Mouse (Mus musculus) testis, postnatal 10 days (tissue): Measurements from ENCODE around the gene Lyst.
"Not testable (repeated sequence)": the region's sequence is repeated elsewhere in the genome, so short reads cannot be mapped to it uniquely, and the experiment has no call there.

ENCODE experiments used
- DNase-seq: peaks from one replicate; pipeline ENCODE4 v3.0.0; 2021; ENCODE audit warnings: low spot score

Lyst gene

GRCm38 (mm10) chr13:13590048-13591011 is at the start of gene Lyst:
Gene Lyst, plus strand, starts transcription at chr13:13590397.
- DNase-seq, result peak; percentile 100

- DNase-seq, result not testable (repeated sequence)
Observed at GRCm38 (mm10) chr13:13543073-13543472, 47.1 kb upstream of the Lyst start.

GRCm38 (mm10) chr13:13546792-13547191 is 43.4 kb upstream of the Lyst start:
- no peak for DNase-seq

GRCm38 (mm10) chr13:13547889-13548288 is 42.3 kb upstream of the Lyst start:
- no peak for DNase-seq

- DNase-seq, result no peak
Observed at GRCm38 (mm10) chr13:13548431-13549190, 41.6 kb upstream of the Lyst start.

GRCm38 (mm10) chr13:13549687-13550660 is 40.2 kb upstream of the Lyst start:
- DNase-seq, result no peak

GRCm38 (mm10) chr13:13552020-13552419 is 38.2 kb upstream of the Lyst start:
- DNase-seq, result no peak

GRCm38 (mm10) chr13:13553660-13554059 is 36.5 kb upstream of the Lyst start:
- no peak for DNase-seq

GRCm38 (mm10) chr13:13555196-13555595 is 35.0 kb upstream of the Lyst start:
- no peak for DNase-seq

GRCm38 (mm10) chr13:13557001-13557743 is 33.0 kb upstream of the Lyst start:
- no peak for DNase-seq

GRCm38 (mm10) chr13:13558251-13558650 is 31.9 kb upstream of the Lyst start:
- no peak for DNase-seq

- DNase-seq, result no peak
Observed at GRCm38 (mm10) chr13:13558900-13559299, 31.3 kb upstream of the Lyst start.

GRCm38 (mm10) chr13:13562571-13562970 is 27.6 kb upstream of the Lyst start:
- DNase-seq, result no peak

- no peak for DNase-seq
Observed at GRCm38 (mm10) chr13:13564116-13564515, 26.1 kb upstream of the Lyst start.

- no peak for DNase-seq
Observed at GRCm38 (mm10) chr13:13564541-13564940, 25.7 kb upstream of the Lyst start.

- DNase-seq, result no peak
Observed at GRCm38 (mm10) chr13:13567640-13568039, 22.6 kb upstream of the Lyst start.

- no peak for DNase-seq
Observed at GRCm38 (mm10) chr13:13568824-13569223, 21.4 kb upstream of the Lyst start.

GRCm38 (mm10) chr13:13569603-13570002 is 20.6 kb upstream of the Lyst start:
- no peak for DNase-seq

- DNase-seq, result no peak
Observed at GRCm38 (mm10) chr13:13572060-13572835, 17.9 kb upstream of the Lyst start.

GRCm38 (mm10) chr13:13572941-13573340 is 17.3 kb upstream of the Lyst start:
- no peak for DNase-seq
